Mouse (Mus musculus) spleen, adult 2 months (tissue): ENCODE measurements around the gene Cox6b1. TPM values are rescaled to one million over a fixed set of nuclear protein-coding genes. Genes with fewer than 3 reads are reported as not detected.

Experiments
- DNase-seq, 2 experiments: peaks; one replicate each; pipeline versions ENCODE4 v3.0.0 to v3.0.0-alpha.2; 2012 to 2021; ENCODE audit warnings: low spot score in 2 of 2, low read depth in 1 of 2
- H3K27ac ChIP-seq: fragments of 200-500 bp; 2 replicates; pipeline ENCODE4 v1.5.1; 2012; ENCODE audit warnings: low read length, inconsistent platforms; ENCODE audit not compliant: insufficient read depth
- H3K27me3 ChIP-seq: fragments of 200-500 bp; 2 replicates; pipeline ENCODE4 v1.6.1; 2012; ENCODE audit warnings: mild to moderate bottlenecking, moderate library complexity, low read length, inconsistent platforms; ENCODE audit not compliant: control insufficient read depth, insufficient read depth
- H3K36me3 ChIP-seq: fragments of 200-500 bp; 2 replicates; pipeline ENCODE4 v1.6.1; 2012; ENCODE audit warnings: mild to moderate bottlenecking, low read length, inconsistent platforms; ENCODE audit not compliant: control insufficient read depth, insufficient read depth
- H3K4me1 ChIP-seq: fragments of 200-500 bp; 2 replicates; pipeline ENCODE4 v1.6.1; 2011; ENCODE audit warnings: inconsistent platforms; ENCODE audit not compliant: control insufficient read depth, insufficient read depth, insufficient read length
- H3K4me3 ChIP-seq: fragments of 200-500 bp; 2 replicates; pipeline ENCODE4 v1.5.1; 2011; ENCODE audit warnings: mild to moderate bottlenecking, inconsistent platforms; ENCODE audit not compliant: insufficient read depth, insufficient read length; ENCODE audit errors: extremely low read depth
- CTCF ChIP-seq: fragments of 200-500 bp; IDR thresholded peaks from 2 replicates; pipeline ENCODE4 v1.5.1; 2011; ENCODE audit warnings: mild to moderate bottlenecking, inconsistent platforms; ENCODE audit not compliant: insufficient read depth, insufficient read length, insufficient replicate concordance; ENCODE audit errors: extremely low read depth
- POLR2A ChIP-seq: fragments of 200-500 bp; IDR thresholded peaks from 2 replicates; pipeline ENCODE4 v1.6.1; 2011; ENCODE audit warnings: low read depth, low read length, inconsistent platforms
- WGBS: fragments of 180-500 bp; shearing (Covaris S2); methylation state at CpG from one replicate; pipeline ENCODE4 v1.1.7; 2018; 5-methylcytosine and 5-hydroxymethylcytosine counted together
- polyA plus RNA-seq: library from polyadenylated mRNA; depleted of rRNA; stranded (reverse); fragments of >200 nt; gene quantifications from 2 replicates; pipeline ENCODE4 v1.2.3, GENCODE M21; 2012

The Cox6b1 gene
- polyA plus RNA-seq, 1 experiment = 116 TPM

DNA sequence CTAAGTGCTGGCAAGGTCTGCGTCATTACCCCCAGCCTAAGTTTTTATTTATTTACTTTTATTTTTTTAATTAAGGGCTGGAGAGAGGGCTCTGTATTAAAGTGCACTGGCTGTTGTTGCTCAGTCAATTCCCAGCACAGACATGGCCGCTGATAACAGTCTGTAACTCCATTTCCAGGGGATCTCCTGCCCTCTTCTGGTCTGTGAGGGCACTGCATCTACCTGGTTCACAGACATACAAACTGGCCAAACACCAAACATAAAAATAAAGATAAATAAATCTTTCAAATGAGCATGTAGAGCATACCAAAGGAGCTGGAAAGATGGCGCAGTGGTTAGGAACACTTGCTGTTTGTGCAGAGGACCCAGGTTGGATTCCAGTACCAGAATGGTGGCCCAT is 6.7 kb downstream of the Cox6b1 start:
- DNase-seq = no peak
- 92% methylated on average over 3 of the region's 3 CpGs for WGBS
- peaks cover 25% of the 10 kb centered on the region for H3K36me3 ChIP-seq
- no peaks in the 10 kb centered on the region for H3K4me1 ChIP-seq
- no peak overlapping the region for H3K27ac ChIP-seq
- no peak for TF ChIP-seq POLR2A
- TF ChIP-seq CTCF = peak; percentile 32; the same call in 1 of the 2 replicates
- no peak overlapping the region for H3K4me3 ChIP-seq
- no peaks in the 10 kb centered on the region for H3K27me3 ChIP-seq

DNA sequence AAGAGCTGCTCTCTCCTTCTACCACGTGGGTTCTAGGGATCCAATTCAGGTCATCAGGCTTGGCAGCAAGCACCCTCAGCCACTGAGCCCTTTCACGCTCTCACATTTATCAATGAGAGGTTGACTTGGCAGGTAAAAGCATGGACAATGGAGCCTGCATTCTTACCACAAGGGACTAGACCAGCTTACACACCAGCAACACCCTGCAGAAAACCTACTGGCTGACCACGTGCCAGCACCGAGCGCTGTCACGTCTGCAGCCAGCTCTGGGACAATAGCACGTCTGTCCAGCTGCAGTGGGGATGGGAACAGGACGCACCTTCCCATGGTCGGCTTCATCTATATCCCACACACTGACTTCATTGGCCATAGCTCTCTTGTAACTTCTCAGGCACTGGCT is 7.3 kb downstream of the Cox6b1 start:
- no peak overlapping the region for H3K27ac ChIP-seq
- 96% methylated on average over 9 of the region's 9 CpGs for WGBS
- no peaks in the 10 kb centered on the region for H3K4me1 ChIP-seq
- no peaks in the 10 kb centered on the region for H3K27me3 ChIP-seq
- no peak overlapping the region for H3K4me3 ChIP-seq
- no peak for DNase-seq
- TF ChIP-seq CTCF = no peak
- TF ChIP-seq POLR2A = no peak
- peaks cover 23% of the 10 kb centered on the region for H3K36me3 ChIP-seq

- no peak for TF ChIP-seq POLR2A
- TF ChIP-seq CTCF = no peak
- no peak for DNase-seq
- Histone ChIP-seq H3K27me3 (no peaks in the 10 kb centered on the region), H3K36me3 (peaks cover 7% of the 10 kb centered on the region; the same call in 1 of the 2 replicates), H3K27ac (no peak overlapping the region), H3K4me3 (no peak overlapping the region), H3K4me1 (no peaks in the 10 kb centered on the region)
- WGBS = 75% methylated on average over 5 of the region's 5 CpGs
Measured at GRCm38 (mm10) chr7:30615049-30615760, 10.7 kb downstream of the Cox6b1 start.

GRCm38 (mm10) chr7:30614454-30614853 is 11.5 kb downstream of the Cox6b1 start:
- Histone ChIP-seq H3K4me3 (no peak overlapping the region), H3K27ac (no peak overlapping the region), H3K27me3 (no peaks in the 10 kb centered on the region), H3K4me1 (no peaks in the 10 kb centered on the region), H3K36me3 (peaks cover 7% of the 10 kb centered on the region; the same call in 1 of the 2 replicates)
- TF ChIP-seq CTCF = no peak
- TF ChIP-seq POLR2A = no peak
- DNase-seq = no peak
- WGBS = 51% methylated on average over 2 of the region's 2 CpGs

GRCm38 (mm10) chr7:30613529-30614112 is 12.3 kb downstream of the Cox6b1 start:
- Histone ChIP-seq H3K4me1 (no peaks in the 10 kb centered on the region), H3K27me3 (no peaks in the 10 kb centered on the region), H3K4me3 (no peak overlapping the region), H3K36me3 (peaks cover 2% of the 10 kb centered on the region; the same call in 1 of the 2 replicates), H3K27ac (no peak overlapping the region)
- peak; percentile 61 for TF ChIP-seq CTCF
- TF ChIP-seq POLR2A = no peak
- peak in 1 of 2 experiments; percentile 32 for DNase-seq
- 18% methylated on average over 14 of the region's 14 CpGs for WGBS

DNA sequence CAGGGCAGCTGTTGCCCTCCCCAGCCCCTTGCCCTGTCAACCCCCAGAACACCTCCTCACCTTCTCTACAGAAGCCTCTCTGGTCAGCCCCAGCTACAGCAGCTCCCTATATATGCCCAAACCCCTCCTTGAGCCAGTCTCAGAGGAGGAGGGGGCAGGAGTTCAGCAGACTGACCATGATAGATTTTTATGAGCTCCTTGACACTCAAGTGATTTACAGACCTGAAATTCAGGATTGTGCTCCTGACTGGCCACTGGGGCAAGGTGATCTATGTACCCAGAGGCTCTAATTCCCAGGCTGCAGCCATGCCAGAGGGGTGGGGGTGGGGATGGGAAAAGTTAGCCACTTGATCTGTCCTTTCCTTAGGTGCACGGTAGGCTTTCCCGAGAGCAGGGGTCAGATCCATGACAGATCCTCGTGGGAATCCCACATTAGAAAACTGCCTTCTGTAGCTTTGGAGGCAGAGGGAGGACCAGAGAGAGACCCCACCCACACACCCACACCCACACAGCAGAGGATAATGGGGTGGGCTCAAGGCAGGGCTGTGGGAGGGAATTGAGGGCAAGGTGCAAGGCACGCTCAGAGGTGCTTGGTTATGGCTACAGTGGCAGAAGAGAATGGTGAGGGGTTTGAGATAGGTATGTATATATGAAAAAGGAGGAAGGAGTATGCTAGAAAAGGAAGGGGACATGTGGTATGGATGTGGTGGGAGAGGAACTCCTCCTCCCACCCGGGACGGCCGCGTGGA is 13.1 kb downstream of the Cox6b1 start, which contains the start of gene Upk1a:
TSS of gene Upk1a (minus strand) at position 194 of the 749 bp plus-strand sequence.
- Histone ChIP-seq H3K4me3 (no peak within 1 kb of the TSS), H3K27ac (no peak within 1 kb of the TSS), H3K4me1 (no peaks in the 10 kb centered on the region), H3K36me3 (peaks cover 2% of the 10 kb centered on the region; the same call in 1 of the 2 replicates), H3K27me3 (no peaks in the 10 kb centered on the region)
- TF ChIP-seq POLR2A (no peak), CTCF (no peak)
- DNase-seq = no peak
- WGBS = 78% methylated on average over 8 of the region's 8 CpGs
